Mouse (Mus musculus): ENCODE data around the gene A230072I06Rik.

Gene A230072I06Rik

DNA sequence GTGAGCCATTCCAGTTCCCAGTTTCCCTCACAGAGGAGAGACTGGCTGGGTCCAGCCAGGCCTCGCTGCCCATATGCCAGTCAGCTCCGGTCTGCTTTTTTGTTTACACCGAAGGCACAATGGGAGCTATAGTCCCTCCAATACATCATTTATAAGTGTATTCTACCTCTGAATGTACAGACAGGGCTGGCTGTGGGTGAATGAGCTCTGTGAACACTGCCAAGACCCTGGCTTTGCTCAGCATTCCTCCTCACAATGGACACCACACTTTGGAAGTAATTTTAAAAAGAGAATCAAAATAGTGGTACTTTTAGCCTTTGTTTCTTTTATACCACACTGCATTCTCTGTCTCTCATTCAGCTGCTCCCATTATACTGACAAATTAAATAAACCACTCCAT lies 44.6 kb downstream of the A230072I06Rik start:
- no peak for DNase-seq (ENCODE audit: low read depth)

DNA sequence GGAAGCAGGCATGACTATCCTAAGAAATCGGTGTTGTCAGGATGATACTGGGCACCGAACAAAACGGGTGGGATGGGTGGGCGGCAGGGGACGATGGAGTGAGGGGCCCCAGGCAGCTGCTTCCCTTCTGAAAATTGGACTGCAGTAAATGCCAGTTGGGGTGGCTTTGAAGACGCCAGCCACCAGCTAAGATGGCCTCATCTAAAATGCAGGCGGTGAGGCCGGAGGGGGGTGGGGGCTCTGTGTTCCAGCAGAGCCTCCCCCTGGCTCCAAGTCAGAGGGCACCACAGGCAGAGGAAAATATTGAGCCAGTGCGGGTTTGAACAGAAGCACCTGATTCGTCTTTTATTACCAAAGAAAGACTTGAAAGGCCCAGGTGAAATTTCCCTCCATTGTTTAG lies 45.9 kb downstream of the A230072I06Rik start:
- DNase-seq (ENCODE audit: low read depth): no peak

DNA sequence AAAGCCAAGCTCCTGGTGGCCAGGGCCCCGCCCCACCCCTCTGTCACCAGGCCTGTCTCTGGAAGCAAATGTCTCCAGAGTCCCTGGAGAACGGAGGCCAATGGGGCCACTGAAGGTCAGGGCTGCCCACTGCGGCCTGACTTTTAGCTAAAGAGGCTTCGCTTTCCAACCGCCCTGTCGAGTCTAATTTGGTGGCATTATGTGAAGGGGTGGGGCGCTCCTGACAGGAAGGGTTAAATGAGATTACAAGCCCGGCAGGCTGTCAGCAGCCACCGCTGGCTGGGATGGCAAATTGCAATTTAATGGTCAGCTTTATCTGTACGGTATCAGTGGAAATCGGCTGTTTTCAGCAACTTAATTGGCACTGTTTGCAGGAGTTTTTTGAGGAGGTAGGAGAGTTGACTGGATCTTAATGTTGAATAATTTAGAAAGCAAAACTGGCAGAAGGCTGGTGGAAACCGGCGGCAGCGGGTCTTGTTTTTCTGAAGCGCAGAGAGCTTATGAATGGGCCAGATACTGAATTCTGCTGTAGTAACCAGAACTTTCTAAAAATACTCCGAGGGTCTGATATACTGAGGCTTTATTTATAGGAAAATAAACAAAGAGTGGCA lies 46.5 kb downstream of the A230072I06Rik start:
- no peak for DNase-seq (ENCODE audit: low read depth)

DNA sequence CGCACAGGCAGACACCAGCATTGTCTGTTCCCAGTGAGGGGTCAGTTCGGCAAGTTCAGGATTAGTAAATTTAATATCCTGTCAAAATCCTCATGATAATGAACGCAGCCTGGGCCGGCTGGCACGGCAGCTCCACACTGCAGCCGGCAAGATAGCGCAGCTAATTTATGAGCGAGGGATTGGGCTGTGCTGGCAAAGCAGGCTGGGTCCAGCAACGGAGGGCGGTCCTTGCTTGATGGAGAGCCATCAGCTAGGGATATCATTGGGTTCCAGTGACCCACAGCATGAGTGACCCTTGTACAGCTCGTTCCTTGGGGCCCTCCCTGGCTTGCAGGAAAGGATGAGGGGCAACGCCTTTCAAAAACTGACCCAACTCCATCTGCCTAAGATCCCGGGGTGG lies 48.6 kb downstream of the A230072I06Rik start:
- no peak for DNase-seq (ENCODE audit: low read depth)

GRCm38 (mm10) chr8:12327707-12328471 lies 49.3 kb downstream of the A230072I06Rik start:
- no peak for DNase-seq (ENCODE audit: low read depth)

DNA sequence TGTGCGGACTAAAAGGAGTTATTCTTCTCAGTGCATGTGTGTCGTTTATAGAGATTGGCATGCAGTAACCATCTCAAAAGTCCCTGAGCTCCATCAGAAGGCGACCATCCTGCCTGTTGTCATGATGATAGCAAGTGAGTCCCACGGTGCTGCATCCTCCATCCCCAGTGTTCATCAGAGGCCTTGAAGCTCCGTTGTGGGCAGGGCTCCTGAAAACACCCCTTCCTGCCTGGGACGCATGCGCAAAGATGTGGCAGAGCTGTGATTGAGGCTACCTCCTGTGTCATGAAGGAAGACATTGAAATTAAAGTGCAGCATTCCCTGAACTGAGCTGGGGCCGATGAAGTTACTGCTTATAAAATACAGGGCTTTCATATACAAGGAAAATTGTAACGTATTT lies 49.9 kb downstream of the A230072I06Rik start:
- no peak for DNase-seq (ENCODE audit: low read depth)

DNA sequence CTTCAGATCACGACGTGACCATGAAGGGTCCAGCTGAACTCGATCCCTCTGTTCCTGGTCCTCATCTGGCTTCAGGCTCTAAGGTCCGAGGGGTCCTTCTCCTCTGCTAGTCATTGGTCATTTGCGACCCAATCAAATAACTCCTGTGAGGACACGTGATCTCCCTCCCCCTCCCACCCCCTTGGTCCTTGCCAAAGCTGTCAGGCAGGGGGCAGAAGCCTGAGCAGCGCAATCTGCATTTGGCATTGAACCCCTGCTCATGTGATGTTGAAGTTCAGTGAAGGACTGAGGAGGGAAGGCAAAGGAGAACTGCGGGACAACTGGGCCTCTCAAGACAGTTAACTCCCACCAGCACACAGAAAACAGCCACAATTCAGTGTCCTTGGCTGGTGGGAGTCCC lies 51.4 kb downstream of the A230072I06Rik start:
- no peak for DNase-seq (ENCODE audit: low read depth)

All from c-Kit-positive CD71-negative TER-119-negative erythroid progenitor cells, embryonic 14.5 days (primary cell).